Mouse (Mus musculus): ENCODE measurements at regions not wholly inside any gene's neighbourhood (a gene's known extent, or its start where the extent isn't known, plus 50 kb on each side); places are given as distances from the start of the nearest gene placed in this dataset.
A peak's percentile ranks its signal among the peaks of the same experiment; 100 is the strongest.

GRCm38 (mm10) chr15:62086037-62086436, 1163.2 kb upstream of the A1bg start:
- no peak for DNase-seq

GRCm38 (mm10) chr15:62083347-62083746, 1160.5 kb upstream of the A1bg start:
- DNase-seq: no peak

- DNase-seq: no peak
Observed at GRCm38 (mm10) chr15:62082539-62082938, 1159.7 kb upstream of the A1bg start.

GRCm38 (mm10) chr15:62079155-62080109, 1156.6 kb upstream of the A1bg start:
- peak; percentile 87 to 89 for DNase-seq

- no peak for DNase-seq
Observed at GRCm38 (mm10) chr15:62076552-62077234, 1153.9 kb upstream of the A1bg start.

- no peak for DNase-seq
Observed at GRCm38 (mm10) chr15:62074735-62075134, 1151.9 kb upstream of the A1bg start.

- no peak for DNase-seq
Observed at GRCm38 (mm10) chr15:62073595-62073994, 1150.8 kb upstream of the A1bg start.

- DNase-seq: no peak
Observed at GRCm38 (mm10) chr15:62071311-62071710, 1148.5 kb upstream of the A1bg start.

- DNase-seq: no peak
Observed at GRCm38 (mm10) chr15:62068422-62069160, 1145.8 kb upstream of the A1bg start.

- DNase-seq: no peak
Observed at GRCm38 (mm10) chr15:62064399-62064798, 1141.6 kb upstream of the A1bg start.

GRCm38 (mm10) chr15:62057449-62057848, 1134.6 kb upstream of the A1bg start:
- DNase-seq: peak in 1 of 2 experiments; percentile 59

GRCm38 (mm10) chr15:62056889-62057288, 1134.1 kb upstream of the A1bg start:
- DNase-seq: no peak

GRCm38 (mm10) chr15:62056401-62056800, 1133.6 kb upstream of the A1bg start:
- peak in 1 of 2 experiments; percentile 69 for DNase-seq

GRCm38 (mm10) chr15:62055011-62055410, 1132.2 kb upstream of the A1bg start:
- no peak for DNase-seq

GRCm38 (mm10) chr15:62053420-62054239, 1130.8 kb upstream of the A1bg start:
- DNase-seq: no peak

- no peak for DNase-seq
Observed at GRCm38 (mm10) chr15:62049416-62049815, 1126.6 kb upstream of the A1bg start.

- no peak for DNase-seq
Observed at GRCm38 (mm10) chr15:62048981-62049380, 1126.2 kb upstream of the A1bg start.

GRCm38 (mm10) chr15:62046276-62046675, 1123.5 kb upstream of the A1bg start:
- DNase-seq: no peak

GRCm38 (mm10) chr15:62044654-62045335, 1122.0 kb upstream of the A1bg start:
- no peak for DNase-seq

- peak; percentile 58 to 64 for DNase-seq
Observed at GRCm38 (mm10) chr15:62043617-62044392, 1121.0 kb upstream of the A1bg start.

Data from heart, adult 18-20 months (tissue).